In genomic region chr5:111535978-111536377, GRCm38 (mm10) we compare ENCODE assay signal across 8 mouse cellular contexts.
DNase-seq lines count a peak whose midpoint lies in the region; ATAC-seq and TF ChIP-seq lines count a peak whose summit lies in the region.
"Had no signal": no experiment of that assay in that cellular context is flagged by ENCODE, and none has a peak within 500 bp of the region (broad histone marks: within the 10 kb centered on the region; RNA-seq: fewer than 3 reads in every experiment).

No protein-coding gene starts in this region.

- peak overlapping the region; percentile 10; the same call in 1 of the 2 replicates for H3K4me2 ChIP-seq in heart, embryonic 11.5 days
- H3K4me2 ChIP-seq in kidney, postnatal 0 days (ENCODE audit: low read length) = no peak overlapping the region

- H3K9ac ChIP-seq in heart, embryonic 11.5 days (ENCODE audit: low read depth, low read length) = no peak overlapping the region
- no peak overlapping the region for H3K9ac ChIP-seq in kidney, postnatal 0 days (ENCODE audit: low read depth, low read length)

- no peak overlapping the region for H3K4me3 ChIP-seq in heart, embryonic 11.5 days (ENCODE audit: low read depth, low read length)
- no peak overlapping the region for H3K4me3 ChIP-seq in kidney, postnatal 0 days (replicated peaks; ENCODE audit: low read depth, low read length)

- peaks cover 38% of the 10 kb centered on the region for H3K27me3 ChIP-seq in heart, embryonic 11.5 days (ENCODE audit: control insufficient read depth, insufficient read depth, low read length)
- peaks cover 16% of the 10 kb centered on the region; the same call in 1 of the 2 replicates for H3K27me3 ChIP-seq in kidney, postnatal 0 days (ENCODE audit: insufficient read depth, low read length)

- H3K4me1 ChIP-seq in heart, embryonic 11.5 days (ENCODE audit: control insufficient read depth, insufficient read depth, low read length) = peaks cover 44% of the 10 kb centered on the region
- peaks cover 15% of the 10 kb centered on the region for H3K4me1 ChIP-seq in kidney, postnatal 0 days (replicated peaks; ENCODE audit: insufficient read depth, low read length)

- H3K27ac ChIP-seq in heart, embryonic 11.5 days (ENCODE audit: low read depth, low read length) = 0 out of 2 replicates have a peak overlapping the region, but pooled peaks have one; percentile 17
- H3K27ac ChIP-seq in kidney, postnatal 0 days = no peak overlapping the region
- H3K27ac ChIP-seq: macrophage had no signal

- H3K36me3 ChIP-seq in heart, embryonic 11.5 days (ENCODE audit: control insufficient read depth, insufficient read depth, low read length) = no peaks in the 10 kb centered on the region
- H3K36me3 ChIP-seq in kidney, postnatal 0 days (ENCODE audit: insufficient read depth, low read length) = no peaks in the 10 kb centered on the region

- no peak for TF ChIP-seq CTCF in kidney, postnatal 0 days (IDR thresholded peaks at IDR 0.05; ENCODE audit: low read depth)

- ATAC-seq in heart, embryonic 11.5 days (replicated peaks; ENCODE audit: insufficient number of reproducible peaks, low FRiP score, low TSS enrichment) = peak; percentile 44; the same call in 1 of the 2 replicates
- ATAC-seq in kidney, postnatal 0 days (replicated peaks; ENCODE audit: low FRiP score, low read depth) = peak; percentile 66

- WGBS in heart, embryonic 11.5 days (ENCODE audit: insufficient replicate concordance) = 10% methylated on average over 13 of the region's 13 CpGs
- 3% methylated on average over 13 of the region's 13 CpGs for WGBS in kidney, postnatal 0 days

- no peaks in the 10 kb centered on the region for H3K9me3 ChIP-seq in heart, embryonic 11.5 days (replicated peaks; ENCODE audit: control insufficient read depth, low read length)
- no peaks in the 10 kb centered on the region for H3K9me3 ChIP-seq in kidney, postnatal 0 days (replicated peaks; ENCODE audit: low read length)

- peak; percentile 45 for DNase-seq in adrenal gland, adult 8-10 months
- peak; percentile 39 for DNase-seq in c-Kit-positive CD71-negative TER-119-negative erythroid progenitor cells, embryonic 14.5 days (ENCODE audit: low read depth)
- peak; percentile 69 for DNase-seq in kidney, postnatal 0 days (ENCODE audit: low spot score)
- peak; percentile 68 for DNase-seq in neural tube, embryonic 10.5 days (ENCODE audit: extremely low spot score, low spot score)
- DNase-seq in c-Kit-positive CD71-positive TER-119-positive erythroid progenitor cells, embryonic 14.5 days (ENCODE audit: low spot score) = no peak
- DNase-seq in cerebellum, adult 8-10 months = no peak

Comparison
In these comparisons a context has a peak if more than half of its experiments do, and no peak if none do; other contexts are left out.
1. DNase-seq: peak in adrenal gland, adult 8-10 months (single experiment), c-Kit-positive CD71-negative TER-119-negative erythroid progenitor cells, embryonic 14.5 days (single experiment), kidney, postnatal 0 days (single experiment) and neural tube, embryonic 10.5 days (single experiment); none in c-Kit-positive CD71-positive TER-119-positive erythroid progenitor cells, embryonic 14.5 days (single experiment) and cerebellum, adult 8-10 months (single experiment).